Mouse (Mus musculus): ENCODE measurements around the gene 2310039H08Rik.

GRCm38 (mm10) chr17:46751056-46751793 lies 21.2 kb upstream of the 2310039H08Rik start:
- 0 out of 2 replicates have a peak, but pooled peaks have one; percentile 14 for TF ChIP-seq EP300 (IDR thresholded peaks at IDR 0.05; ENCODE audit: insufficient read depth, low read depth, low read length)
- no peak for TF ChIP-seq CTCF (IDR thresholded peaks at IDR 0.05)

All from heart, adult 2 months (tissue).